ENCODE assay signal across 8 mouse cellular contexts in the genomic region with DNA sequence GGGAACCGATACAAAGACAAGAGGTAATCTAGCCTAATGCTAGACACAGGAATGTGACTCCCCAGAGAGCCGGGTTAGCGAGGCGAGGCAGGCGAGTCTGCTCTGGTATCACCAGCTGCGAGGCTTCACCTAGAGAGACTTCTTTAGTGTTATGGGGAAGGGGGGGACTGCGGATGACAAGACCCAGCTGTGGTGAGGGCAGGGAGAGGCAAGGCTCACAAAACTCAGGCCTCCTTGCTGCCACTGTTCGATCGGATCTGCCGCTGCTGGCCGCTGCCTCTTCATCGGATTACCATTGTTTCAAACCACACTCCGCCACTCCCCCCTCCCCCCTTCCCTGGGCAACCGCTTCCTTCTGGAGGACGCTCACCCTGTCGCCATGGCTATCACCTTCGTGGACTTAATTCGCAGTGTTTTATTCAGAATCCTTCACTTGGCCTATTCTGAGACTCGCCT. TPM values are rescaled to one million over a fixed set of nuclear protein-coding genes. Genes with fewer than 3 reads are reported as not detected.
DNase-seq lines count a peak whose midpoint lies in the region; ATAC-seq and TF ChIP-seq lines count a peak whose summit lies in the region.

No protein-coding gene starts in this region.

- DNase-seq in gastrocnemius, adult 2 months = no peak
- DNase-seq in gastrocnemius, adult 18-20 months (ENCODE audit: low spot score) = no peak
- peak; percentile 82 for DNase-seq in embryo, embryonic 11 days
- peak; percentile 42 to 59 for DNase-seq in heart, postnatal 14 days
- DNase-seq in kidney, postnatal 4 days = peak; percentile 87 to 90
- peak; percentile 50 for DNase-seq in stomach, postnatal 0 days (ENCODE audit: low spot score)
- no peak for DNase-seq in left cerebral cortex, adult 11 months (ENCODE audit: low spot score)

- H3K4me1 ChIP-seq in stomach, postnatal 0 days (replicated peaks; ENCODE audit: control insufficient read depth, insufficient read depth) = no peaks in the 10 kb centered on the region

- no peak for TF ChIP-seq EP300 in stomach, postnatal 0 days (optimal IDR thresholded peaks at IDR 0.05)

- peak; percentile 62 for ATAC-seq in megakaryocyte-erythroid progenitor cell, adult 5-6 weeks (replicated peaks; ENCODE audit: low FRiP score, low TSS enrichment, poor library complexity, severe bottlenecking)
- peak; percentile 63; the same call in 1 of the 2 replicates for ATAC-seq in stomach, postnatal 0 days (ENCODE audit: low FRiP score, low TSS enrichment)

- H3K27me3 ChIP-seq in stomach, postnatal 0 days (ENCODE audit: control insufficient read depth, insufficient read depth, low read length) = no peaks in the 10 kb centered on the region

- no peaks in the 10 kb centered on the region for H3K9me3 ChIP-seq in stomach, postnatal 0 days (ENCODE audit: control insufficient read depth, low read length)

- H3K36me3 ChIP-seq in stomach, postnatal 0 days (ENCODE audit: control insufficient read depth, insufficient read depth, low read length) = no peaks in the 10 kb centered on the region

- intact Hi-C loops in gastrocnemius, adult 2 months (cut with DNase I) = no loop called here
- intact Hi-C loops in heart, postnatal 14 days (cut with DNase I) = no loop called here

- TF ChIP-seq CTCF in gastrocnemius, adult 2 months (IDR thresholded peaks at IDR 0.05) = no peak
- TF ChIP-seq CTCF in stomach, postnatal 0 days (IDR thresholded peaks at IDR 0.05; ENCODE audit: low read depth) = 0 out of 2 replicates have a peak, but pooled peaks have one; percentile 11

- H3K4me3 ChIP-seq in gastrocnemius, adult 2 months = peak overlapping the region; percentile 58
- peak overlapping the region; percentile 19 for H3K4me3 ChIP-seq in stomach, postnatal 0 days (ENCODE audit: low read depth, low read length)

- WGBS in stomach, postnatal 0 days = 4% methylated on average over 18 of the region's 19 CpGs

- peak overlapping the region; percentile 3; the same call in 1 of the 2 replicates for H3K9ac ChIP-seq in stomach, postnatal 0 days (ENCODE audit: low read length)

- 0 out of 2 replicates have a peak overlapping the region, but pooled peaks have one; percentile 16 for H3K27ac ChIP-seq in gastrocnemius, adult 2 months
- H3K27ac ChIP-seq in stomach, postnatal 0 days (replicated peaks) = peak overlapping the region; percentile 3; the same call in 1 of the 2 replicates

- H3K4me2 ChIP-seq in stomach, postnatal 0 days (replicated peaks; ENCODE audit: low read depth) = peak overlapping the region; percentile 54

RNA-seq across cellular contexts. Expression of a gene that starts 22.3 kb away (rescaled TPM):
- 10 to 100 TPM; 48.6 to 51.2 TPM for total RNA-seq in gastrocnemius, adult 2 months (2021)
- total RNA-seq in gastrocnemius, adult 18-20 months (2021) = 10 to 100 TPM; 41.3 to 42.2 TPM
- total RNA-seq in heart, postnatal 14 days (2021) = 10 to 100 TPM; 45.7 to 45.9 TPM
- 36.8 and 36.9 TPM in 2 replicates for total RNA-seq in megakaryocyte-erythroid progenitor cell, adult 5-6 weeks (2014; fragmentation: Nextera tagmentation)
- total RNA-seq in megakaryocyte-erythroid progenitor cell, adult 5-6 weeks (2017) = 54.2 and 60.4 TPM in 2 replicates
- polyA plus RNA-seq in stomach, postnatal 0 days (2015; fragmentation: Nextera tagmentation; extraction: Ambion mirVana) = 7.1 and 7.9 TPM in 2 replicates

RNA-seq across cellular contexts. Expression of a gene that starts 56.6 kb away (rescaled TPM):
- 10 to 100 TPM; 30.4 to 36.1 TPM for total RNA-seq in gastrocnemius, adult 2 months (2021)
- 10 to 100 TPM; 30.3 to 31.7 TPM for total RNA-seq in gastrocnemius, adult 18-20 months (2021)
- 10 to 100 TPM; 45.7 to 47.5 TPM for total RNA-seq in heart, postnatal 14 days (2021)
- total RNA-seq in megakaryocyte-erythroid progenitor cell, adult 5-6 weeks (2014; fragmentation: Nextera tagmentation) = 17.0 and 21.1 TPM in 2 replicates
- total RNA-seq in megakaryocyte-erythroid progenitor cell, adult 5-6 weeks (2017) = 10.9 and 14.2 TPM in 2 replicates
- 15.6 and 18.5 TPM in 2 replicates for polyA plus RNA-seq in stomach, postnatal 0 days (2015; fragmentation: Nextera tagmentation; extraction: Ambion mirVana)

Comparison
In these comparisons a context has a peak if more than half of its experiments do, and no peak if none do; other contexts are left out.
1. DNase-seq: peak in embryo, embryonic 11 days (single experiment), heart, postnatal 14 days (2 of 2), kidney, postnatal 4 days (2 of 2) and stomach, postnatal 0 days (single experiment); none in gastrocnemius, adult 2 months (single experiment), gastrocnemius, adult 18-20 months (single experiment) and left cerebral cortex, adult 11 months (single experiment).